Mouse (Mus musculus) embryonic fibroblast, embryonic 13.5 days (primary cell): ENCODE measurements around the gene Cyth1.

Experiments used
- CTCF ChIP-seq: IDR thresholded peaks from 2 replicates; pipeline ENCODE4 v1.5.1; 2011; ENCODE audit warnings: mild to moderate bottlenecking, control low read depth, low read length, moderate library complexity, borderline replicate concordance; ENCODE audit not compliant: insufficient read depth
- POLR2A ChIP-seq: IDR thresholded peaks from 2 replicates; pipeline ENCODE4 v1.6.1; 2011; ENCODE audit warnings: low read depth, mild to moderate bottlenecking, control low read depth, low read length, moderate library complexity

GRCm38 (mm10) chr11:118236520-118237190 lies 11.7 kb downstream of the Cyth1 start:
- TF ChIP-seq POLR2A = no peak
- TF ChIP-seq CTCF = no peak
